Mouse (Mus musculus) stomach, adult 2 months (tissue): Measurements from ENCODE around the gene Cry2. TPM values are rescaled to one million over a fixed set of nuclear protein-coding genes. Genes with fewer than 3 reads are reported as not detected.

ENCODE experiments used
- polyA plus RNA-seq: library from polyadenylated mRNA; depleted of rRNA; stranded (reverse); fragments of >200 nt; gene quantifications from 2 replicates; pipeline ENCODE4 v1.2.3, GENCODE M21; 2012; rRNA removed

The Cry2 gene
- 5.8 and 6.1 TPM in 2 replicates for polyA plus RNA-seq

GRCm38 (mm10) chr2:92433578-92434374, at the start of gene Cry2:
TSS of gene Cry2 (minus strand) at chr2:92434043.

GRCm38 (mm10) chr2:92459921-92460707, 26.3 kb upstream of the Cry2 start, which contains the start of gene Slc35c1:
TSS of gene Slc35c1 (minus strand) at chr2:92460538.

GRCm38 (mm10) chr2:92401091-92401561, 32.7 kb downstream of the Cry2 start, which contains the start of gene Mapk8ip1:
TSS of gene Mapk8ip1 (minus strand) at chr2:92401263.

GRCm38 (mm10) chr2:92381901-92382588, 51.8 kb downstream of the Cry2 start, which contains the start of gene 1700029I15Rik:
TSS of gene 1700029I15Rik (plus strand) at chr2:92382538.

GRCm38 (mm10) chr2:92374514-92374913, 59.3 kb downstream of the Cry2 start, which contains the start of the genes Pex16 and Large2:
TSS of gene Pex16 (plus strand) at chr2:92374676.
TSS of gene Large2 (minus strand) at chr2:92374869.

Other genes starting within 250 kb of the Cry2 start
- gene Pex16, start 59.4 kb downstream of the Cry2 start, polyA plus RNA-seq, result 28.4 and 37.6 TPM in 2 replicates
- 18.8 and 24.3 TPM in 2 replicates for gene Large2, start 59.2 kb downstream of the Cry2 start, polyA plus RNA-seq
- 1.9 and 4.2 TPM in 2 replicates for gene 1700029I15Rik, start 51.5 kb downstream of the Cry2 start, polyA plus RNA-seq
- 9.8 and 13.1 TPM in 2 replicates for gene Mapk8ip1, start 32.8 kb downstream of the Cry2 start, polyA plus RNA-seq
- 101 and 119 TPM in 2 replicates for gene Slc35c1, start 26.5 kb upstream of the Cry2 start, polyA plus RNA-seq
- gene Chst1, start 165.7 kb upstream of the Cry2 start, polyA plus RNA-seq, result 3.6 and 5.4 TPM in 2 replicates